Mouse (Mus musculus): Measurements from ENCODE around the gene Cd200r1. TPM values are rescaled to one million over a fixed set of nuclear protein-coding genes. Genes with fewer than 3 reads are reported as not detected.

Cd200r1 gene
- polyA plus RNA-seq, 1 experiment from 2014 or later = 0.58 TPM

DNA sequence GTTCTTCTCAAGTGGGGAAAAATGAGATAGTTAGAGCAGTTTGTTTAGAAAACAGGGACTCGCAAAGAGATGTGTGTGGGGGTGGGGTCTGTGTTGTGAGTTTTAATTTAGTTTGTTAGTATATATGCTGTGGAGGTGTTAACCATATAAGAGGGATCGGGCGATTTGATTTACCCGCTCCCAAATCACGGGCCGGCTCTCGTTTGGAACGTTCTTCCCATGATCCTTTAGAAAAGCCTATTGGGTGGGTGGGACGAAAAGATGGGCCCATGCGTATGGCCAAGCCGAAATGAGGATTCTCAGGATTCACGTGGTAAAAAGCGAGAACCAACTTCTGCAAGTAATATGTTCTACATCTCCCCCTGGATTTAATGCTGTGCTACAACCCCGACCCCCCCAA is 40.7 kb upstream of the Cd200r1 start:
- peak overlapping the region; percentile 80 for H3K27ac ChIP-seq (ENCODE audit: low read depth, low read length)
- no peaks in the 10 kb centered on the region; the same call in 1 of the 2 replicates for H3K4me1 ChIP-seq (ENCODE audit: control insufficient read depth, insufficient read depth, low read length)
- peak overlapping the region; percentile 76 for H3K4me3 ChIP-seq (ENCODE audit: low read depth, low read length)
- no peaks in the 10 kb centered on the region for H3K27me3 ChIP-seq (ENCODE audit: control insufficient read depth, insufficient read depth, low read length)
- peak; percentile 10 for ATAC-seq (ENCODE audit: insufficient read depth, low FRiP score, low TSS enrichment)
- H3K9me3 ChIP-seq (ENCODE audit: control insufficient read depth, low read length) = no peaks in the 10 kb centered on the region
- H3K4me2 ChIP-seq (ENCODE audit: low read depth) = peak overlapping the region; percentile 72
- no peaks in the 10 kb centered on the region; the same call in 1 of the 2 replicates for H3K36me3 ChIP-seq (ENCODE audit: control insufficient read depth, insufficient read depth, low read length)
- peak; percentile 70 for DNase-seq (ENCODE audit: low spot score)
- peak overlapping the region; percentile 87 for H3K9ac ChIP-seq (ENCODE audit: low read length)
- WGBS = under 1% methylated on average over 14 of the region's 14 CpGs

DNA sequence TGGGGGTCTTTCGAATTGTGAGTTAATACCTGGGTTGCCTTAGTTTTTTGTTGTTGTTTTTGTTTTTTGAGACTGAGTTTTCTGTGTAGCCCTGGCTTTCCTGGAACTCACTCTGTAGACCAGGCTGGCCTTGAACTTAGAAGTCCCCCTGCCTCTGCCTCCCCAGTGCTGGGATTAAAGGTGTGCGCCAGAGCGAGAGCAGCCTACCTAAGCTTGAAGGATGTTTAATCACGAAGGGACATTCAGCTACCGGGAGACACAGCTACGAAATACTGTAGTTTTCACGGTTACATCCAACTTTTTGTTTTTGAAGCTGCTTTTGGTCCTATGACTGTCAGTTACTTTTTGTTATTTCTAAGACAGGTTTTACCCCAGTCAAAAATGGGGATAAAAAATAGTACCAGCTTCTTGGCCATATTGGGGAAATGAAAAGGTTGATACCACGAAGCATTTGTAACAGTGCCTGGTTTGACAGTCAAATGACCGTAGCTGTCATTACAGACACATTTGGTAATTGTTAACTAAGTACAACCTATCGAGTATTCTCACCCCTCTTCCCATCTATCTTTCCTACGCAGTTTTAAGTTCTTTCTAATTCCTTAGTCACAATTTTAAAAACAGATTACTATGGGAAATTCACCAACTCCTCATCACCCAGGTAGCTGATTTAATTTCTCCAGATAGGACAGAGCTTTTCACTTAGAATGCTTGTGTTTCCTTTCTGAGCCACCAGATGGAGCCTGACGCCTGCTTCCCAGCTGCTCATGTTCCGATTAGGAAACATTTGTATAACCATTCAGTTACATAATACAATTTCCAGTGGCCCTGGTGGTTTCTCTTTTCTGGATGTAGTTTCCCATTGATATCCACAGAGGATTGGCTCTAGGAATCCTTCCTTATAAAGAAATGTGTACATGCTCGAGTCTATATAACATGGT is 40.0 kb upstream of the Cd200r1 start:
- peak; percentile 67 for DNase-seq (ENCODE audit: low spot score)
- 52% methylated on average over 14 of the region's 14 CpGs for WGBS

DNA sequence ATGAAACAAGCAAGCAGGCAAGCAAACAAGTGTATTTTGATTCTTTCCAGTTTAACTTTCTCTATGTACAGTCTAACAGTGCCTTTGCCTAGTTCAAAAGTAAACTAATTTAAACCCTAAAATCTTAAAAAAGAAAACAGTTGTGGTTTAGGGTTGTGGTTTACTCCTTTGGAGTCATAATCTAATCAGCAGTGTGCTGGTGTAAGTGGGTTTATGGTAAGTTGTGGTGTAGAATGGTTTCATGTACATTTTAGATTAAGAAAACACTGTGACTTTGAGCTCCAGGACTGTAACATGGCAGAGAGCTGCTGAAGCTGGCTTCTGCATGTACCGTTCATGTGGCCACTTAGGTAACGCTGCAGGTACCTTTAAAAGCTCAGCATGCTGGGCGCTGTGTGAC is 38.0 kb upstream of the Cd200r1 start:
- H3K9ac ChIP-seq (ENCODE audit: low read length) = no peak overlapping the region
- no peak overlapping the region for H3K4me3 ChIP-seq (ENCODE audit: low read depth, low read length)
- H3K27me3 ChIP-seq (ENCODE audit: control insufficient read depth, insufficient read depth, low read length) = no peaks in the 10 kb centered on the region
- H3K27ac ChIP-seq (ENCODE audit: low read depth, low read length) = no peak overlapping the region
- H3K9me3 ChIP-seq (ENCODE audit: control insufficient read depth, low read length) = no peaks in the 10 kb centered on the region
- ATAC-seq (ENCODE audit: insufficient read depth, low FRiP score, low TSS enrichment) (no peak), DNase-seq (ENCODE audit: low spot score) (no peak)
- no peak overlapping the region for H3K4me2 ChIP-seq (ENCODE audit: low read depth)
- peaks cover 5% of the 10 kb centered on the region for H3K36me3 ChIP-seq (ENCODE audit: control insufficient read depth, insufficient read depth, low read length)
- H3K4me1 ChIP-seq (ENCODE audit: control insufficient read depth, insufficient read depth, low read length) = no peaks in the 10 kb centered on the region; the same call in 1 of the 2 replicates
- 98% methylated on average over 3 of the region's 3 CpGs for WGBS

More for the DNA sequence above, 40.0 kb upstream of the Cd200r1 start:
- H3K27ac ChIP-seq (ENCODE audit: low read depth, low read length) = no peak overlapping the region
- no peaks in the 10 kb centered on the region for H3K27me3 ChIP-seq (ENCODE audit: control insufficient read depth, insufficient read depth, low read length)
- peak overlapping the region; percentile 72 for H3K4me2 ChIP-seq (ENCODE audit: low read depth)
- H3K4me3 ChIP-seq (ENCODE audit: low read depth, low read length) = peak overlapping the region; percentile 76
- no peaks in the 10 kb centered on the region for H3K9me3 ChIP-seq (ENCODE audit: control insufficient read depth, low read length)
- no peak for ATAC-seq (ENCODE audit: insufficient read depth, low FRiP score, low TSS enrichment)
- no peaks in the 10 kb centered on the region; the same call in 1 of the 2 replicates for H3K4me1 ChIP-seq (ENCODE audit: control insufficient read depth, insufficient read depth, low read length)
- H3K9ac ChIP-seq (ENCODE audit: low read length) = no peak overlapping the region; the same call in none of the 2 replicates
- H3K36me3 ChIP-seq (ENCODE audit: control insufficient read depth, insufficient read depth, low read length) = no peaks in the 10 kb centered on the region; the same call in 1 of the 2 replicates

DNA sequence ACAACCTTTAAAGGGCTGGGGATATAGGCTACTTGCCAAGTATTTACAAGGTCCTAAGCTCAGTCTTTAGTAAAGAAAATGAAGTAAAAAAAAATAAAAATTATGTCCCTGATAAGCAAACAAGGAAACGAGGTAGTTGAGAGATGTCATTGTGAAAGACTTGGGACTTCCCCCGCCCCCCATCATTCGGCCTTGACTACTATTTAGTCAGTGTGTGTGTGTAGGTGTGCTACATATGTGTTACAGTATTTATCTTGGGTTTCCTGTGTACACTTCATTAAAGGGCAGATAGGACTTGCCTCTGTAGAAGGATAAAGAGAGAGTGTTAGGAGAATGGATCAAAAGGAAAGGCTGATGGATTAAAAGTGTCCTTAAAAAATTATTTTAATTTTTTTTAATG is 31.5 kb upstream of the Cd200r1 start:
- DNase-seq (ENCODE audit: low spot score) (no peak), ATAC-seq (ENCODE audit: insufficient read depth, low FRiP score, low TSS enrichment) (no peak)
- no peak overlapping the region for H3K4me3 ChIP-seq (ENCODE audit: low read depth, low read length)
- H3K9ac ChIP-seq (ENCODE audit: low read length) = no peak overlapping the region
- no peak overlapping the region for H3K4me2 ChIP-seq (ENCODE audit: low read depth)
- H3K27ac ChIP-seq (ENCODE audit: low read depth, low read length) = no peak overlapping the region
- H3K4me1 ChIP-seq (ENCODE audit: control insufficient read depth, insufficient read depth, low read length) = no peaks in the 10 kb centered on the region
- no peaks in the 10 kb centered on the region for H3K27me3 ChIP-seq (ENCODE audit: control insufficient read depth, insufficient read depth, low read length)
- H3K36me3 ChIP-seq (ENCODE audit: control insufficient read depth, insufficient read depth, low read length) = peaks cover 14% of the 10 kb centered on the region
- WGBS = 87% methylated on average over 3 of the region's 3 CpGs
- no peaks in the 10 kb centered on the region for H3K9me3 ChIP-seq (ENCODE audit: control insufficient read depth, low read length)

DNA sequence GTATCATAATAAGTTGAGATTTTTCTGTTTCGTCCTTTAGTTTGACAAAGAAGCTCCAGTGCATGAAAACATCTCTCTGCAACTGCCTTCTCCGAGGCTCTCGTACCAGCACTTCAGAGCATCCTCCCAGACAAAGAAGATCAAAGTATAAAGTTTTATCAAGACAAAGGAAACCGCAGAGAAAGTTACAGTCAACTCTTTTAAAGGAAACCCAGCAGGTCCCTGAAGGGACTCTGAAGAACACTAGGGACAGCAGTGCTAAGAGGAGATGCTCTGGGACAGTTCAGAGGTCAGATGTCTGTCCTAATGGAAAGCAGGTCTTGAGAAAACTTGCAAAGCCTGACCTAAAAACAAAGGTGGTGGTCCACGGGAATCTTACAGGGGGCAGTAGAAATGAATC is 29.9 kb upstream of the Cd200r1 start:
- Histone ChIP-seq H3K9ac (ENCODE audit: low read length) (no peak overlapping the region), H3K27ac (ENCODE audit: low read depth, low read length) (no peak overlapping the region), H3K9me3 (ENCODE audit: control insufficient read depth, low read length) (no peaks in the 10 kb centered on the region), H3K4me1 (ENCODE audit: control insufficient read depth, insufficient read depth, low read length) (no peaks in the 10 kb centered on the region), H3K27me3 (ENCODE audit: control insufficient read depth, insufficient read depth, low read length) (no peaks in the 10 kb centered on the region), H3K4me2 (ENCODE audit: low read depth) (no peak overlapping the region), H3K36me3 (ENCODE audit: control insufficient read depth, insufficient read depth, low read length) (peaks cover 14% of the 10 kb centered on the region), H3K4me3 (ENCODE audit: low read depth, low read length) (no peak overlapping the region)
- 87% methylated on average over 5 of the region's 5 CpGs for whole genome bisulfite sequencing
- no peak for ATAC-seq (ENCODE audit: insufficient read depth, low FRiP score, low TSS enrichment)
- DNase-seq (ENCODE audit: low spot score) = no peak

DNA sequence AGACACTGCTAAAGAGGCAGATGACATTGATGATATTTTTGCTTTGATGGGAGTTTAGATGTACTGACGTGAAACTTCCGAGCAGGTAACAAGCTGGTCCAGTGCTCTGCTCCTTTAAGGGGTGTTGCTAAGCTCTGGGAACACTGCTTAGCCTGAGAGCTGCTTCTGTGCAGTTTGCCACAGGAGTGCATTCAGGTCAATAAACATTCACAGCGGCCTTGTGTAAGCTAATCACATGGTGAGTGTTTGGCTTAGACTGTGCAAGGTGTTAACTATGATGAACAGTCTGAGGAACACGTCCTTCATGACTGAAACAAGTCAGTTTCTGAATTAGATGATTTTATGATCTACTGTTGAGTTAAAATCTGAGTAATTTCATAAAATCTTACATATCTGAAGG is 29.4 kb upstream of the Cd200r1 start:
- no peak overlapping the region for H3K4me2 ChIP-seq (ENCODE audit: low read depth)

DNA sequence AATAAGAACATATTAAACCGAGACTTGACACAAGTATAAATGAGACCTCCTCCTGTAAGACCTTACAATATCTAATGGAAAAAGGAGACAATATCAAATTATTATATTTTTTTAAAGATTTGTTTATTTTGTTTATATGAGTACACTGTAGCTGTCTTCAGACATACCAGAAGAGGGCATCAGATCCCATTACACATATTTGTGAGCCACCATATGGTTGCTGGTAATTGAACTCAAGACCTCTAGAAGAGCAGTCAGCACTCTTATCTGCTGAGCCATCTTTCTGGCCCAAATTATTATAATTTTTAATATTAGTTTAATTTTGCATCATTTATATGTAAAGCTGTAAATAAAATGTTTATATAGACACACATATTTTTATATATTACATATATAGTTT is 22.8 kb upstream of the Cd200r1 start:
- ATAC-seq (ENCODE audit: insufficient read depth, low FRiP score, low TSS enrichment) (no peak), DNase-seq (ENCODE audit: low spot score) (no peak)
- WGBS = 98% methylated on average over 1 of the region's 1 CpGs
- Histone ChIP-seq H3K27ac (ENCODE audit: low read depth, low read length) (no peak overlapping the region), H3K4me3 (ENCODE audit: low read depth, low read length) (no peak overlapping the region), H3K4me2 (ENCODE audit: low read depth) (no peak overlapping the region), H3K27me3 (ENCODE audit: control insufficient read depth, insufficient read depth, low read length) (no peaks in the 10 kb centered on the region), H3K9ac (ENCODE audit: low read length) (no peak overlapping the region), H3K36me3 (ENCODE audit: control insufficient read depth, insufficient read depth, low read length) (no peaks in the 10 kb centered on the region; the same call in 1 of the 2 replicates), H3K4me1 (ENCODE audit: control insufficient read depth, insufficient read depth, low read length) (0 out of 2 replicates have a peak, but pooled peaks cover 5% of the 10 kb centered on the region), H3K9me3 (ENCODE audit: control insufficient read depth, low read length) (no peaks in the 10 kb centered on the region)

More for the DNA sequence above, 29.4 kb upstream of the Cd200r1 start:
- Histone ChIP-seq H3K4me3 (ENCODE audit: low read depth, low read length) (no peak overlapping the region), H3K27me3 (ENCODE audit: control insufficient read depth, insufficient read depth, low read length) (no peaks in the 10 kb centered on the region), H3K9ac (ENCODE audit: low read length) (no peak overlapping the region), H3K4me1 (ENCODE audit: control insufficient read depth, insufficient read depth, low read length) (no peaks in the 10 kb centered on the region), H3K36me3 (ENCODE audit: control insufficient read depth, insufficient read depth, low read length) (peaks cover 12% of the 10 kb centered on the region), H3K27ac (ENCODE audit: low read depth, low read length) (no peak overlapping the region), H3K9me3 (ENCODE audit: control insufficient read depth, low read length) (no peaks in the 10 kb centered on the region)
- ATAC-seq (ENCODE audit: insufficient read depth, low FRiP score, low TSS enrichment) = no peak
- no peak for DNase-seq (ENCODE audit: low spot score)
- 88% methylated on average over 4 of the region's 4 CpGs for WGBS

DNA sequence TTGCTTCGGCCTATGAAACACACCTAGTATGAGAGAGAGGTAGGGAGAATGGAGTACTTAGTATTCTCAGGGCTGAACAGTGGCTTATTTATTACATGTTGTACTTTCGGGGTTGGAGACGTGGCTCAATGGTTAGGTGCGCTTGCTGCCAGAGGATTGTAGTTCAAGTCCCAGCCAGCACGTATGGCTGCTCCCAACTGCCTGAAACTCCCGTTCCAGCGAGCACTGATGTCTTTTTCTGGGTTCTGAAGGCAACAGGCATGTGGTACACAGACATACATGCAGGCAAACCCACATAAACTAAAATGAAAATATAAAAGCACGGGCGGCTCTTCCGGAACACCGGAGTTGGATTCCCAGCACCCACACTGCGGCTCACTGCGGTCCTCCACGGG is 20.1 kb upstream of the Cd200r1 start:
- H3K9me3 ChIP-seq (ENCODE audit: control insufficient read depth, low read length) = no peaks in the 10 kb centered on the region

More for the DNA sequence above, 20.1 kb upstream of the Cd200r1 start:
- Histone ChIP-seq H3K27me3 (ENCODE audit: control insufficient read depth, insufficient read depth, low read length) (no peaks in the 10 kb centered on the region), H3K36me3 (ENCODE audit: control insufficient read depth, insufficient read depth, low read length) (no peaks in the 10 kb centered on the region), H3K4me2 (ENCODE audit: low read depth) (peak overlapping the region; percentile 53), H3K9ac (ENCODE audit: low read length) (peak overlapping the region; percentile 96), H3K4me3 (ENCODE audit: low read depth, low read length) (peak overlapping the region; percentile 90), H3K4me1 (ENCODE audit: control insufficient read depth, insufficient read depth, low read length) (0 out of 2 replicates have a peak, but pooled peaks cover 5% of the 10 kb centered on the region), H3K27ac (ENCODE audit: low read depth, low read length) (peak overlapping the region; percentile 92)
- no peak for DNase-seq (ENCODE audit: low spot score)
- 7% methylated on average over 14 of the region's 14 CpGs for WGBS
- peak; percentile 20; the same call in 1 of the 2 replicates for ATAC-seq (ENCODE audit: insufficient read depth, low FRiP score, low TSS enrichment)

Measured in neural tube, embryonic 11.5 days (tissue).